Mouse (Mus musculus) neural tube, embryonic 15.5 days (tissue): Measurements from ENCODE around the gene Tmem202. TPM values are rescaled to one million over a fixed set of nuclear protein-coding genes. Genes with fewer than 3 reads are reported as not detected.

ENCODE experiments used
- ATAC-seq: fragments of 200-750 bp; cut with Nextera tagmentation; 2 replicates; pipeline ENCODE4 v1.8.0; 2017; ENCODE audit warnings: mild to moderate bottlenecking, moderate TSS enrichment, moderate library complexity; ENCODE audit not compliant: low FRiP score
- H3K27ac ChIP-seq: fragments of 300-500 bp; sonication (generic); replicated peaks from 2 replicates; pipeline ENCODE4 v1.5.1; 2015; ENCODE audit warnings: mild to moderate bottlenecking, inconsistent platforms
- H3K27me3 ChIP-seq: fragments of 300-500 bp; sonication (generic); replicated peaks from 2 replicates; pipeline ENCODE4 v1.6.1; 2015; ENCODE audit warnings: inconsistent platforms
- H3K36me3 ChIP-seq: fragments of 300-500 bp; sonication (generic); 2 replicates; pipeline ENCODE4 v1.6.1; 2015; ENCODE audit warnings: inconsistent platforms
- H3K4me1 ChIP-seq: fragments of 300-500 bp; sonication (generic); 2 replicates; pipeline ENCODE4 v1.6.1; 2015; ENCODE audit warnings: inconsistent platforms
- H3K4me2 ChIP-seq: fragments of 300-500 bp; sonication (generic); 2 replicates; pipeline ENCODE4 v1.6.1; 2015; ENCODE audit warnings: inconsistent platforms, mild to moderate bottlenecking, moderate library complexity
- H3K4me3 ChIP-seq: fragments of 300-500 bp; sonication (generic); replicated peaks from 2 replicates; pipeline ENCODE4 v1.5.1; 2015; ENCODE audit warnings: mild to moderate bottlenecking, inconsistent platforms
- H3K9ac ChIP-seq: fragments of 300-500 bp; sonication (generic); replicated peaks from 2 replicates; pipeline ENCODE4 v1.6.1; 2015; ENCODE audit warnings: mild to moderate bottlenecking, inconsistent platforms
- H3K9me3 ChIP-seq: fragments of 300-500 bp; sonication (generic); replicated peaks from 2 replicates; pipeline ENCODE4 v1.6.1; 2016; ENCODE audit warnings: inconsistent platforms
- WGBS: fragments of 180-500 bp; shearing (Covaris S2); methylation state at CpG from one replicate; pipeline ENCODE4 v1.1.7; 2015; ENCODE audit warnings: mixed read lengths; 5-methylcytosine and 5-hydroxymethylcytosine counted together
- polyA plus RNA-seq: library from polyadenylated mRNA; unstranded; fragments of >200 nt; fragmentation: Nextera tagmentation; extraction: Ambion mirVana; gene quantifications from 2 replicates; pipeline ENCODE4 v1.2.1, GENCODE M21; 2015

Tmem202 gene
- polyA plus RNA-seq, 1 experiment from 2014 or later = 1.3 TPM

DNA sequence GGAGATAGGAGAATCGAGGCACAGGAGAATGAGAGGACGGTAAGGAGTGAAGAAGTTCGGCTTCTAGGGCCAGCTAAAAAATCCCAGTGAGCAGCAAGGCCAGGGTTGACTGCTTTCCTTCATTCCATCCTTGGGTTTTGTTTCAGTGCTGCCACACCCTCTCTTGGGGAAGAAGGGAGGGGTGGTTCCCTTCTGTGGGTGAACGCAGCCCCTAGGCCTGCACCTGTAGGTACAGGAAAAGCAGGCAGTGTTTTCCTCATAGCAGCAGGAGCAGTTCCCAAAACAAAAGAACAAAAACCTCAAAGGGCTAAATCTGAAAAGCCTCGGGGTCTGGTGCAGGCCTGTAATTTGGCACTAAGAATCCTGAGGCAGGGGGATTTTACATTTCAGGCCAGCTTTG lies 8.0 kb downstream of the Tmem202 start:
- no peak overlapping the region for H3K4me3 ChIP-seq
- WGBS = 38% methylated on average over 5 of the region's 5 CpGs
- H3K9me3 ChIP-seq = no peaks in the 10 kb centered on the region
- H3K4me2 ChIP-seq = no peak overlapping the region
- H3K27me3 ChIP-seq = no peaks in the 10 kb centered on the region
- ATAC-seq = no peak
- no peaks in the 10 kb centered on the region for H3K36me3 ChIP-seq
- no peak overlapping the region for H3K27ac ChIP-seq
- H3K4me1 ChIP-seq = no peaks in the 10 kb centered on the region
- H3K9ac ChIP-seq = no peak overlapping the region

- H3K9me3 ChIP-seq = no peaks in the 10 kb centered on the region
- no peaks in the 10 kb centered on the region for H3K27me3 ChIP-seq
- ATAC-seq = no peak
- no peaks in the 10 kb centered on the region for H3K36me3 ChIP-seq
- no peak overlapping the region for H3K9ac ChIP-seq
- WGBS = 93% methylated on average over 2 of the region's 2 CpGs
- H3K4me3 ChIP-seq = no peak overlapping the region
- no peaks in the 10 kb centered on the region for H3K4me1 ChIP-seq
- no peak overlapping the region for H3K4me2 ChIP-seq
- H3K27ac ChIP-seq = no peak overlapping the region
These were observed 11.4 kb downstream of the Tmem202 start for GRCm38 (mm10) chr9:59528274-59528673.

DNA sequence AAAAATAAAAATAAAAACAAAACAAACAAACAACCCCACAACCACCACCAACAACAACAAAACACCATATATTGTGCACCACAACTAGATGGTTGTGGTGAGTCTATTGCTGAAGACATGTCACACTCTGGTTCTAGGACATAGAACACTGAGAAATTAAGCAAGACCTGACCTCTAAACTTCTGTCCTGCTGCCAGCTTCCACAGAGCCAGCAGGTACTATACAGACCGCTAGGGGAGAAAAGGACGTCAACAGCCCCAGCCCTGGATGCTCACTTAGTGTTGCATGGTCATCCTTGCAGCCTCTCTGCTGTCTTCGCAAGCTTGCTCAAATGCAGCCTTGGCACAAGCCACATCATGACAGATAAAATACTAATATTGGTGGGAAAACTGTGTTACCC lies 12.1 kb downstream of the Tmem202 start:
- Histone ChIP-seq H3K36me3 (no peaks in the 10 kb centered on the region), H3K4me3 (no peak overlapping the region), H3K4me1 (no peaks in the 10 kb centered on the region), H3K27me3 (no peaks in the 10 kb centered on the region), H3K4me2 (no peak overlapping the region), H3K9me3 (no peaks in the 10 kb centered on the region), H3K27ac (no peak overlapping the region), H3K9ac (no peak overlapping the region)
- ATAC-seq = no peak
- 92% methylated on average over 3 of the region's 3 CpGs for WGBS

DNA sequence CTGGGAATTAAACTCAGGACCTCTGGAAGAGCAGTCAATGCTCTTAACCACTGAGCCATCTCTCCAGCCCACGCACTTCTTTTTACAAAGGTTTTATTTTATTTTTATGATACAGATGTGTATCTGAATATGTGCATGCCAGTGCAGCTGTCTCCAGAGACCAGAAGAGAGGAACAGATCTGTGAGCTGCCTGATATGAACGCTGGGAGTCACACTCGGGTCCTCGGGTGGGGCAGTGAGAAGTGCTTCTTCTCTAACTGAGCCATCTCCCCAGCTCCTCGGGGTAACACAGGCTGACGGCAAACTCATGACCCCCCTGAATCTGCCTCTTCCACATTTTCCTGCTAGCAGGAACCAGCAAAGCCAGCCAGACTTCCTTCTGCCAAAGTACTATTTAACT lies 12.9 kb downstream of the Tmem202 start:
- no peaks in the 10 kb centered on the region for H3K4me1 ChIP-seq
- no peak overlapping the region for H3K9ac ChIP-seq
- H3K27me3 ChIP-seq = no peaks in the 10 kb centered on the region
- H3K36me3 ChIP-seq = no peaks in the 10 kb centered on the region
- H3K4me3 ChIP-seq = no peak overlapping the region
- ATAC-seq = no peak
- no peak overlapping the region for H3K27ac ChIP-seq
- no peaks in the 10 kb centered on the region for H3K9me3 ChIP-seq
- no peak overlapping the region for H3K4me2 ChIP-seq
- WGBS = 84% methylated on average over 6 of the region's 6 CpGs

- Histone ChIP-seq H3K4me3 (no peak overlapping the region), H3K4me1 (no peaks in the 10 kb centered on the region), H3K4me2 (no peak overlapping the region), H3K36me3 (no peaks in the 10 kb centered on the region), H3K27me3 (no peaks in the 10 kb centered on the region), H3K9ac (no peak overlapping the region), H3K27ac (no peak overlapping the region), H3K9me3 (no peaks in the 10 kb centered on the region)
- no peak for ATAC-seq
- 73% methylated on average over 4 of the region's 4 CpGs for WGBS
These were observed 16.7 kb downstream of the Tmem202 start for GRCm38 (mm10) chr9:59522906-59523305.

GRCm38 (mm10) chr9:59519396-59519795 lies 20.3 kb downstream of the Tmem202 start:
- Histone ChIP-seq H3K4me1 (no peaks in the 10 kb centered on the region), H3K4me2 (no peak overlapping the region), H3K36me3 (no peaks in the 10 kb centered on the region), H3K27ac (no peak overlapping the region), H3K4me3 (no peak overlapping the region), H3K27me3 (no peaks in the 10 kb centered on the region), H3K9me3 (no peaks in the 10 kb centered on the region), H3K9ac (no peak overlapping the region)
- 86% methylated on average over 2 of the region's 2 CpGs for WGBS
- ATAC-seq = no peak

GRCm38 (mm10) chr9:59518976-59519375 lies 20.7 kb downstream of the Tmem202 start:
- 72% methylated on average over 5 of the region's 5 CpGs for WGBS

DNA sequence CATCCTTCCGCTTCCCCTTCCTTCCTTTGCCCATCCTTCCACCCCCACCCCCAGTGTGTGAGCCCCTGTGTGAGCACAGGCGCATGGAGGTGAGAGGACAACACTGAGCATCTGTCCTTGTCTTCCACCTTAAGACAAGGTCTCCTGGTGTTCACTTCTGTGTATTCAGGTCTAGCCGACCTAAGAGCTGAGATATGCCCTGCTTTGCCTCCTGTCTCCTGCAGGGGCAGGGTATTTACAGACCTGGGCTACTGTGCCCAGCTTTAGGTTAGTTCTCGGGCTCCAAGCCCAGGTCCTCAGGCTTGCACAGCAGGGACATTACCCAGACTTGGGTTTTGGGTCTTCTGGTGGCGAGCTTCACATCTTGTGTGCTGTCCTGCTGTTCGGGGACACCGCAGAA lies 22.5 kb downstream of the Tmem202 start:
- Histone ChIP-seq H3K27ac (no peak overlapping the region), H3K9ac (no peak overlapping the region), H3K4me2 (no peak overlapping the region), H3K27me3 (no peaks in the 10 kb centered on the region), H3K4me1 (no peaks in the 10 kb centered on the region), H3K9me3 (no peaks in the 10 kb centered on the region), H3K36me3 (no peaks in the 10 kb centered on the region), H3K4me3 (no peak overlapping the region)
- no peak for ATAC-seq
- WGBS = 62% methylated on average over 7 of the region's 7 CpGs

More at GRCm38 (mm10) chr9:59518976-59519375, 20.7 kb downstream of the Tmem202 start:
- no peaks in the 10 kb centered on the region for H3K9me3 ChIP-seq
- H3K4me1 ChIP-seq = no peaks in the 10 kb centered on the region
- no peak for ATAC-seq
- no peaks in the 10 kb centered on the region for H3K27me3 ChIP-seq
- no peak overlapping the region for H3K27ac ChIP-seq
- no peak overlapping the region for H3K4me3 ChIP-seq
- H3K36me3 ChIP-seq = no peaks in the 10 kb centered on the region
- no peak overlapping the region for H3K4me2 ChIP-seq
- no peak overlapping the region for H3K9ac ChIP-seq

GRCm38 (mm10) chr9:59515069-59515468 lies 24.6 kb downstream of the Tmem202 start:
- WGBS = 82% methylated on average over 3 of the region's 3 CpGs
- ATAC-seq = no peak
- Histone ChIP-seq H3K4me2 (no peak overlapping the region), H3K27ac (no peak overlapping the region), H3K9ac (no peak overlapping the region), H3K4me3 (no peak overlapping the region), H3K4me1 (no peaks in the 10 kb centered on the region), H3K36me3 (no peaks in the 10 kb centered on the region), H3K27me3 (no peaks in the 10 kb centered on the region), H3K9me3 (no peaks in the 10 kb centered on the region)

DNA sequence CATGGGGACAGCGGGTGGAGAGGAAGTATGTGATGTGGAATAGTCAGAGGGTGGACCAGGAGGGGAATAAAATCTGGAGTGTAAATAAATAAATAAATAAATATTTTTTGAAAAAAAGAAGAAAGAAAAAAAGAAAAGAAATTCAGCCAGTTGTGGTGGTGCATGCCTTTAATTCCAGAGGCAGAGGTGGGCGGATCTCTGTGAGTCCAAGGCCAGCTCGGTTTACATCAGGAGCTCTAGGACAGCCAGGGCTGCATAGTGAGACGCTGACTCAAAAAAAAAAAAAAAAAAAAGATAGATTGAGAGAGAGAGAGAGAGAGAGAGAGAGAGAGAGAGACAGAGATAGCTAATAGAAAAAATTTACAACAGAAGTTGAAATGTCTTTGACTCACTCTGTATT lies 27.3 kb downstream of the Tmem202 start:
- no peak overlapping the region for H3K9ac ChIP-seq
- no peaks in the 10 kb centered on the region for H3K4me1 ChIP-seq
- no peaks in the 10 kb centered on the region for H3K27me3 ChIP-seq
- ATAC-seq = no peak
- WGBS = 55% methylated on average over 4 of the region's 4 CpGs
- no peak overlapping the region for H3K27ac ChIP-seq
- no peaks in the 10 kb centered on the region for H3K36me3 ChIP-seq
- H3K4me3 ChIP-seq = no peak overlapping the region
- H3K9me3 ChIP-seq = no peaks in the 10 kb centered on the region
- H3K4me2 ChIP-seq = no peak overlapping the region

DNA sequence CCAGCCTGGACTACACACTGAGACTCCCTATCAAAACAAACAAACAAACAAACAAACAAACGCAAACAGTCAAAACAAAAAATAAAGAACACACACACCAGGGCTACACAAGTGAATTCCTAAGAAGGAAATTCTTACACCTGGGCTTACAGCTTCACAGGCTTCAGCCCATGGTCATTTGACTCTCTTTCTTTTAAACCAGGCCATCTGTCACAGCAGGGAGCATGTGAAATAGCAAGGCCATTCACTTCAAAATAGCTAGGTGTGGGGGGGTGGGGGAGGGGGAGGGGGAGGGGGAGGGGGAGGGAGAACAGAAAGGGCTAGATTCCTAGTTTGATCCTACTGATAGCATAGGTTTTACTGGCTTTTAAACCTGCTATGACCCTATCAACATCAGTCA lies 31.5 kb downstream of the Tmem202 start:
- H3K36me3 ChIP-seq = no peaks in the 10 kb centered on the region
- no peak overlapping the region for H3K4me2 ChIP-seq
- H3K27ac ChIP-seq = no peak overlapping the region
- WGBS = 52% methylated on average over 1 of the region's 1 CpGs
- H3K4me3 ChIP-seq = no peak overlapping the region
- no peaks in the 10 kb centered on the region for H3K27me3 ChIP-seq
- H3K4me1 ChIP-seq = no peaks in the 10 kb centered on the region
- ATAC-seq = no peak
- H3K9ac ChIP-seq = no peak overlapping the region
- no peaks in the 10 kb centered on the region for H3K9me3 ChIP-seq

DNA sequence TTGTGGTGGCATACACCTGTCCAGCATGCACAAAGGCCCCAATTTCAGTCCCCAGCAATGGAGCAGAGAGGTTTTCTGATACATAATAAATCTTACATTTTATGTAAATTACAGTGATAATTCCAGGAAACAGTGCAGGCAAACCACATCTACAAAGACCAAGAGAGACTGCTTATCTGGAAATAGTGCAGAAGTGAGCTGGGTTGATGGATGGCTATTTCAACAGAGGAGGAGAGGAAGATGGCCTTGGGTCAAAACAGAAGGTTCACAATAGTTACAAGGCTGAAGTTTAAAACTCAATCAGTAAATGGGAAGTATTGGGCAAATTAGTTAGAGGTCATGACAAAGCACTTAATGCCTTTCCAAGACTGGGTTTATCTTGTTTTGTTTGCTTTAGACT lies 52.3 kb downstream of the Tmem202 start:
- peak overlapping the region; percentile 66 for H3K4me2 ChIP-seq
- peaks cover 25% of the 10 kb centered on the region for H3K4me1 ChIP-seq
- H3K36me3 ChIP-seq = no peaks in the 10 kb centered on the region
- no peaks in the 10 kb centered on the region for H3K9me3 ChIP-seq
- no peak for ATAC-seq
- peak overlapping the region; percentile 99 for H3K9ac ChIP-seq
- H3K27me3 ChIP-seq = no peaks in the 10 kb centered on the region
- H3K4me3 ChIP-seq = peak overlapping the region; percentile 99
- H3K27ac ChIP-seq = peak overlapping the region; percentile 98

- ATAC-seq = peak; percentile 99
- H3K9me3 ChIP-seq = no peaks in the 10 kb centered on the region
- H3K4me3 ChIP-seq = peak within 1 kb of the TSS; percentile 99
- H3K4me1 ChIP-seq = peaks cover 32% of the 10 kb centered on the region
- no peaks in the 10 kb centered on the region for H3K36me3 ChIP-seq
- under 1% methylated on average over 50 of the region's 56 CpGs for WGBS
- H3K4me2 ChIP-seq = peak within 1 kb of the TSS; percentile 66
- H3K9ac ChIP-seq = peak within 1 kb of the TSS; percentile 99
- H3K27me3 ChIP-seq = no peaks in the 10 kb centered on the region
- peak within 1 kb of the TSS; percentile 98 for H3K27ac ChIP-seq
These were observed 53.0 kb downstream of the Tmem202 start, which contains the start of gene Arih1 for GRCm38 (mm10) chr9:59486549-59487065. Arih1 (minus strand) TSS chr9:59486618.
